Mouse (Mus musculus): ENCODE results near the gene Ccdc148. TPM values are rescaled to one million over a fixed set of nuclear protein-coding genes. Genes with fewer than 3 reads are reported as not detected.

The Ccdc148 gene
- polyA plus RNA-seq, 1 experiment, result not detected

DNA sequence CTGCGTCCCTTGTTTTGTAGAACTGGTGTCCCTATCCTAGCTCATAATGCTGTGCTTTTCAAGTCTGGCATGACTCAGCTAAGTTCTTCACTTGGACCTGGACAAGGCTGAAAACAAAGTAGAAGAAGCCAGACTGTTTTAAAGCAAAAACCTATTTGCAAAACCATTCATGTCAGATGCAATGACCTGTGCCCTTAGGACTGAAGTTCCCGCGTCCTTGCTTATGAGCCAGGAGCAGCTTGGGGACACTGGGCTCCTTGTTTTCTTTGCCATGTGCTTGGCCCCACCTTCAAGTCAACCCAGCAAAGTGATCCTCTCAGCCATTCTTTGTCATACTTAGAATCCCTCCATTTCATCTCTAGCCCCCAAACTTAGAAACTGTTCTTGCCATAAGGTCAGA, 125.3 kb downstream of the Ccdc148 start:
- Histone ChIP-seq H3K4me1 (no peaks in the 10 kb centered on the region), H3K4me3 (replicated peaks) (no peak overlapping the region), H3K36me3 (replicated peaks; ENCODE audit: low read length) (no peaks in the 10 kb centered on the region), H3K27me3 (replicated peaks) (no peaks in the 10 kb centered on the region), H3K9me3 (no peaks in the 10 kb centered on the region)
- no peak for TF ChIP-seq GATA1 (IDR thresholded peaks at IDR 0.05; ENCODE audit: borderline replicate concordance, low read length)
- TF ChIP-seq FLI1 (IDR thresholded peaks at IDR 0.05; ENCODE audit: low read length), result no peak

DNA sequence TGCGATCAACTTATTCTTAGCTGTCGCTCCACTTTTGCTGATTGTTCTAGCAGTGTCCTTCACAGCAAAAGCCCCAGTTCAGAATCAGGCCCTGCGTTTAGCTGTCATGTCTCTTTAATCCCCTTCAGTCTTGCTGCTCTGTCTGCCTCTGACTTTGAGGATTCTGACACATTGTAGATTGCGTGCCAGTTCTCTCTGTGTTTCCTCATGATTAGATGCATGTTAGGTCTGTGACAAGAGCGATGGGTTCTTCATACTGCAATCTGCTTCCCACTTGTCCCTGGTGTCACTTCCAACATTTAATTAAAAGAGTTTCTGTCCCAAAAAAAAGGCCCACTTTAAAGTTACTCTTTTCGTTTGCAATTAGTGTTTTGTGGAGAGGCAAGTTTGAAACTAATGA, 126.2 kb downstream of the Ccdc148 start:
- Histone ChIP-seq H3K36me3 (replicated peaks; ENCODE audit: low read length) (no peaks in the 10 kb centered on the region), H3K9me3 (no peaks in the 10 kb centered on the region), H3K27me3 (replicated peaks) (no peaks in the 10 kb centered on the region), H3K4me1 (no peaks in the 10 kb centered on the region), H3K4me3 (replicated peaks) (no peak overlapping the region)
- no peak for TF ChIP-seq GATA1 (IDR thresholded peaks at IDR 0.05; ENCODE audit: borderline replicate concordance, low read length)
- no peak for TF ChIP-seq FLI1 (IDR thresholded peaks at IDR 0.05; ENCODE audit: low read length)

DNA sequence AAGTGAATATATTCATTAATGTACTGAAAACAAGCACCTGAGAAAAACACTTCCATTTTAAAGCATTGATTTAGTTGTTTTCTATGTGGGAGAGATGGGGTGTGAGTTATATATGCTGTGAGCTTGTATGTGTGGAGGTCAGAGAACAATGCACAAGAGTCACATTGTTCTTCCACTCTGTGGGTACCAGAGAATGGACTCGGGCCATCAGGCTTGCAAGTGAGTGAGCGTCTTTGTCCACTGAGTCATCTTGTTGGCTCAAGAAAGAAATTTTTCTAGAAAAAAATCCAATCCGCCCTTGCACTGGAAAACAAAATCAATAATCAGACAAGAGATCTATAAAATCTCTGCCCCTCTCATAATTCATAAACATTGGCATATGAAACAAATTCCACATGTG, 135.9 kb downstream of the Ccdc148 start:
- Histone ChIP-seq H3K4me3 (replicated peaks) (no peak overlapping the region), H3K9me3 (0 out of 2 replicates have a peak, but pooled peaks cover 5% of the 10 kb centered on the region), H3K4me1 (no peaks in the 10 kb centered on the region), H3K36me3 (replicated peaks; ENCODE audit: low read length) (no peaks in the 10 kb centered on the region), H3K27me3 (replicated peaks) (no peaks in the 10 kb centered on the region)
- TF ChIP-seq GATA1 (IDR thresholded peaks at IDR 0.05; ENCODE audit: borderline replicate concordance, low read length) (no peak), FLI1 (IDR thresholded peaks at IDR 0.05; ENCODE audit: low read length) (no peak)

DNA sequence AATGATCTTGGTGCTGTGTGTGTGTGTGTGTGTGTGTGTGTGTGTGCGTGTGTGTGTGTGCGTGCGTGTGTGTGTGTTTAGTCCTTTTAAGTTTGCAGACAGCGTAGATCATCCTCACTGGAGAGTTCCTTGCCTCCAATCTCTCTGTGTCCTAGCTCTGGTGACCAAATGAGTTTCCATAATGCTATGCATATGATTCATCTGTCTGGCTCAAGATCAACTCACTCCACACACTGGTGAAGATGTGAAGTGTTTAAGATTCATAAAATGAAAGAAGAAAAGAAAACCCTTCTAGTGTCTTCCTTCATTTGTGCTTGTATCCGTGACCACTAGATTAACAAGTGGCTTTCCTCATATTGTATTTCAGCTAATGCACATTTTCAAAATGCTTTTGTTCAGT, 153.1 kb downstream of the Ccdc148 start:
- Histone ChIP-seq H3K9me3 (peaks cover 24% of the 10 kb centered on the region), H3K36me3 (replicated peaks; ENCODE audit: low read length) (no peaks in the 10 kb centered on the region), H3K4me1 (no peaks in the 10 kb centered on the region), H3K4me3 (replicated peaks) (no peak overlapping the region), H3K27me3 (replicated peaks) (no peaks in the 10 kb centered on the region)
- TF ChIP-seq FLI1 (IDR thresholded peaks at IDR 0.05; ENCODE audit: low read length), result no peak

DNA sequence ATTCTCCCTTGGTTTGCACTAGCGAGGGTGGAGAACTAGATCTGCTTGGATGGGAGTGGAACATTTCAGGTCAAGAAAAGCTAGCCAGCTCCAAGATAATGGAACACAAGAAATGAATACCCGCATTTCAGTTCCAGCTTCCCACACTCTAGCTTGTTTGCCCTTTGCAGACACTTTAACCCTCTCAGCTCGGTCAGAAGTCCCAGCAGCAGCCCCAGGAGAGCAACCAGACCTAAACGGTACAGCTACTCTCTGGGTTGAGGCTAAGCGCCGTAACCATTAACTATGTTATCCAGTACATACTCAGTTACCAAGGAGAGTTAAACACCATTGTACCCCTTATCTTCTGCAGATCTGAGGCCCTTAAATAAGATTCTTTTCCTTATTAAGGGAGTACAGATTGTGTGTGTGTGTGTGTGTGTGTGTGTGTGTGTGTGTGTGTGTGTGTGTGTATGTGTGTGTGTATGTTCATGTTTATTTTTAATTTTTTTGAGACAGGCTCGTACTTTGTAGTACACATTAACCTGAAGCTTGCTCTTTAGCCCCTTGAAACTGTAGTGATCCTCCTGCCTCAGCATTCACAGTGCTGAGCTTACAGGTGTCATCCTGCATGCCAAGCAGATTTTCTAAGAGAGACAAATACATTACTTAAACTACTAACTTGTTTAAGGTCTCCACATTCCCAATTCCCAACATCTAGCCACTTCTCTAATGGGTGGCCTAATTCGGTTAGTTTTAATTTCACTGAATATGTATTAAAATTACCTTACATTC, 153.7 kb downstream of the Ccdc148 start:
- H3K27me3 ChIP-seq (replicated peaks), result no peaks in the 10 kb centered on the region
- no peaks in the 10 kb centered on the region for H3K4me1 ChIP-seq
- no peak for TF ChIP-seq FLI1 (IDR thresholded peaks at IDR 0.05; ENCODE audit: low read length)
- no peak for TF ChIP-seq GATA1 (IDR thresholded peaks at IDR 0.05; ENCODE audit: borderline replicate concordance, low read length)
- H3K36me3 ChIP-seq (replicated peaks; ENCODE audit: low read length), result no peaks in the 10 kb centered on the region
- no peak overlapping the region for H3K4me3 ChIP-seq (replicated peaks)
- peaks cover 24% of the 10 kb centered on the region for H3K9me3 ChIP-seq

DNA sequence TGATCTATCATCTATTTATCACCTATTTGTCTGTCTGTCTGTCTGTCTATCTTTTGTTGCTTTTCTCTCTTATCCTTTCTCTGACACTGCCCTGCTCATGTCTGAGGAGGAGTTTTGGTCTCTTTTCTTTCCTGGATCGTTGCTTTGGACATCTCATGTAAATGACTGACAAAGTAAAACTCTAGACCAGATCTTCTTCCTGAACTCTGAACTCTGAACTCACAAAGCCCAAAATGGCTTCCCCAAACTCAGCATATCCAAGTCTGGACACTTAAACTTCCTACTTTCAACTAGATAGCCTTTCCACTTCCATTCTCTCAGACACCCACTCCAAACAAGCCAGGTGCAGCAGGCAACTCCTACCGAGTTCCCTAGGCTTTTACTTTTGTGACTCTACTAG, 163.3 kb downstream of the Ccdc148 start:
- H3K9me3 ChIP-seq, result peaks cover 4% of the 10 kb centered on the region; the same call in 1 of the 2 replicates
- TF ChIP-seq GATA1 (IDR thresholded peaks at IDR 0.05; ENCODE audit: borderline replicate concordance, low read length) (no peak), FLI1 (IDR thresholded peaks at IDR 0.05; ENCODE audit: low read length) (no peak)
- H3K4me1 ChIP-seq, result no peaks in the 10 kb centered on the region
- H3K4me3 ChIP-seq (replicated peaks), result no peak overlapping the region
- no peaks in the 10 kb centered on the region for H3K27me3 ChIP-seq (replicated peaks)
- no peaks in the 10 kb centered on the region for H3K36me3 ChIP-seq (replicated peaks; ENCODE audit: low read length)

DNA sequence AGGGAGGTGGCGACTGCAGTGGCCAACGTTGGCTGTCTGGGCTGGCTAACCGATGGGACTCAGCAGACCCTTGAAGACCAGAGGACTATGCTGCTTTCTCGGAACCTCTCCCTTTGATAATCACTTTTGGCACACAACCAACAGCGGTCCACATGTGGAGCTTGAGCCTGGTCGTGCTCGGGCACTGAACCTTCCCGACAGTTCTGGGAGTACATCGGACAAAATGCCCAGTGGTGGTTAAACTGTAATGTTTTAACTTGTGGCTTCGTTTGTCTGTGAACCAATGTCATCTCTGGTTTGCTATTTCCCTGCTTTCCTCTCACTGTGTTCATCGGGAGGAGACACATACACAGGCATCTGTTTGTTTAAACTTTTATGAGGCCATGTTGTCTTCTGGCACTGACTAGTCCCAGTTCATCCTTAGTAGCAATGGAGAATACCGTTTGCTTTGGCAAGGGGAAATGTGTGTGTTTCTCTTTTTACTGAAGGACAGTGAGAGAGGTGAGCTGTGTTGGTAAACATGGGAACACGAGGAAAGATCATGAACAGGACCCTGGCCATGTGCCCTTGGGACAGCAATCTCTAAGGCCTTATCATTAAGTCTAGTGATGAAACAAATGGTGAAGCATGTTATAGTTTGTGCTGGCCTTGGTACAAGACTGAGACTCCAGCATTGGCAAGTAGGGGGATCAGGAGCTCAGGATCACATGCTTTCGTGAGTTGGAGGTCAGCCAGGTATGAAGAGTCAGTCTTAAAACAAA, 167.9 kb downstream of the Ccdc148 start:
- TF ChIP-seq FLI1 (IDR thresholded peaks at IDR 0.05; ENCODE audit: low read length) (no peak), GATA1 (IDR thresholded peaks at IDR 0.05; ENCODE audit: borderline replicate concordance, low read length) (no peak)
- Histone ChIP-seq H3K9me3 (0 out of 2 replicates have a peak, but pooled peaks cover 3% of the 10 kb centered on the region), H3K36me3 (replicated peaks; ENCODE audit: low read length) (no peaks in the 10 kb centered on the region)

DNA sequence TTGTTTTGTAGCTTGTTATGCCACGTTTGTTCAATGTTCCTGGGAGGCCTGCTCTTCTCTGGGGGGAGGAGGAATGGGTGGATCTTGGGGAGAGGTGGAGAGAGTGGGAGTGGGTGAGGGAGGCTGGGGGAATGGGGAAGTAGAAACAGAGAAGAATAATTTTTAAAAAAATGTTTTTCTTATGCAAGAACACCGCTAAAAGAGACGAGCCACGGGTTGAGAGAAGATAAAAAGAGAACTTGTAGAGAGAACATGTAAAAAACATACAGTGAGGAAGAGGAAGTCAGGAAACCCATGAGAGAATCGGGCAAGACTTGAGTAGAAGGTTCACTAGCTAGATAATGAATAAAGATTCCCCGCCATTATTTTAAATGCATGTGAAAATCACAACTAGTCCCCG, 182.4 kb downstream of the Ccdc148 start:
- Histone ChIP-seq H3K9me3 (peaks cover 8% of the 10 kb centered on the region), H3K4me3 (replicated peaks) (no peak overlapping the region), H3K27me3 (replicated peaks) (no peaks in the 10 kb centered on the region), H3K36me3 (replicated peaks; ENCODE audit: low read length) (no peaks in the 10 kb centered on the region), H3K4me1 (no peaks in the 10 kb centered on the region)
- TF ChIP-seq FLI1 (IDR thresholded peaks at IDR 0.05; ENCODE audit: low read length) (no peak), GATA1 (IDR thresholded peaks at IDR 0.05; ENCODE audit: borderline replicate concordance, low read length) (no peak)

More for the DNA sequence above, 167.9 kb downstream of the Ccdc148 start:
- Histone ChIP-seq H3K4me1 (no peaks in the 10 kb centered on the region), H3K4me3 (replicated peaks) (no peak overlapping the region), H3K27me3 (replicated peaks) (no peaks in the 10 kb centered on the region)

DNA sequence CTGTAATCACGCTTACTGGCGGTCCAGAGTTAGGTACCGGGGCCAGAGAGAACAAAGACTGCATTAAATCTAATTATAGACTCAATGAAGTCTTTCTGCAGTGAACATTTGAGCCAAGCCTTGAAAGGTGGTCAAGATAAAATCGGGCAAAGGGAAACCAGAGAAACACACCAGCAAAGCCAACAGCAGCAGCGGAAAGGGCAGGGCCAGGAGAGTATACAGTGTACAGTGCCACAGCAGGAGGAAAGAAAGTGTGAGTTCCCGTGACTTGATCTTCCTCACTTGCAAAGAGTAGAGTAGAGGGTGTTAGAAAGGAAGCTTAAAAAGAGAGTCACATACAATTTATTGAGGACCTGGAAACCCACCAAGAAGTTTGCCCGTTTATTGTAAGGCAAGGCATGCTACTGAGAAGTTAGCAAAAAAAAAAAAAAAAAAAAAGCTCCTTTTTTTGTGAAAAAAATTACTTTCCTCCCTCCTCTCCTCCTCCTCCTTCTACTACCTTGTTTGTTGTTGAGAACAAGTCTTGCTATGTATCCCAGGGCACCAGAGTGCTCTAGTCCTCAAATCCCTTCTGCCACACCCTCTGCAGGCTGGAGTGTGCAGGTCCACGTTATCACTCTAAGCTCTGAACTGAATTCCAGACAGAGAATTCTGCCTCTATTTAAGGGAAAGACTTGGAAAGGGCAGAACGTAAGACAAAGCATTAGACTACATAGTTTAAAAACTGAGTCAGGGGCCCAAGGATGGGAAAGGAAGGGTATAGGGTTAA, 188.8 kb downstream of the Ccdc148 start:
- no peaks in the 10 kb centered on the region for H3K9me3 ChIP-seq
- no peaks in the 10 kb centered on the region for H3K36me3 ChIP-seq (replicated peaks; ENCODE audit: low read length)
- H3K4me3 ChIP-seq (replicated peaks), result no peak overlapping the region
- TF ChIP-seq FLI1 (IDR thresholded peaks at IDR 0.05; ENCODE audit: low read length), result no peak
- no peak for TF ChIP-seq GATA1 (IDR thresholded peaks at IDR 0.05; ENCODE audit: borderline replicate concordance, low read length)
- H3K27me3 ChIP-seq (replicated peaks), result no peaks in the 10 kb centered on the region
- no peaks in the 10 kb centered on the region for H3K4me1 ChIP-seq
